Mouse (Mus musculus) hindbrain, postnatal 0 days (tissue): Measurements from ENCODE around the gene Clptm1l. TPM values are rescaled to one million over a fixed set of nuclear protein-coding genes. Genes with fewer than 3 reads are reported as not detected.

Experiments used
- ATAC-seq: fragments of 200-750 bp; cut with Nextera tagmentation; 2 replicates; pipeline ENCODE4 v1.8.0; 2017; ENCODE audit warnings: mild to moderate bottlenecking, moderate TSS enrichment, moderate library complexity
- DNase-seq: peaks from one replicate; pipeline ENCODE4 v3.0.0-alpha.2; 2015; ENCODE audit warnings: low spot score
- H3K27ac ChIP-seq: fragments of 300-500 bp; sonication (generic); 2 replicates; pipeline ENCODE4 v1.5.1; 2014; ENCODE audit warnings: mild to moderate bottlenecking
- H3K27me3 ChIP-seq: fragments of 300-500 bp; sonication (generic); 2 replicates; pipeline ENCODE4 v1.6.1; 2014; ENCODE audit warnings: low read length, mixed read lengths; ENCODE audit not compliant: insufficient read depth
- H3K36me3 ChIP-seq: fragments of 300-500 bp; sonication (generic); 2 replicates; pipeline ENCODE4 v1.6.1; 2014; ENCODE audit warnings: low read length, mixed read lengths; ENCODE audit not compliant: insufficient read depth
- H3K4me1 ChIP-seq: fragments of 300-500 bp; sonication (generic); 2 replicates; pipeline ENCODE4 v1.6.1; 2014; ENCODE audit warnings: antibody characterized with exemption, low read length, mixed read lengths; ENCODE audit not compliant: insufficient read depth
- H3K4me2 ChIP-seq: fragments of 300-500 bp; sonication (generic); 2 replicates; pipeline ENCODE4 v1.6.1; 2014; ENCODE audit warnings: low read depth, mild to moderate bottlenecking, low read length, moderate library complexity, mixed read lengths
- H3K4me3 ChIP-seq: fragments of 300-500 bp; sonication (generic); 2 replicates; pipeline ENCODE4 v1.5.1; 2014; ENCODE audit warnings: low read length
- H3K9ac ChIP-seq: fragments of 300-500 bp; sonication (generic); replicated peaks from 2 replicates; pipeline ENCODE4 v1.6.1; 2014; ENCODE audit warnings: mild to moderate bottlenecking, low read length, moderate library complexity, mixed read lengths
- H3K9me3 ChIP-seq: fragments of 300-500 bp; sonication (generic); 2 replicates; pipeline ENCODE4 v1.6.1; 2016; ENCODE audit warnings: low read length, mixed read lengths
- CTCF ChIP-seq: IDR thresholded peaks from 2 replicates; pipeline ENCODE4 v1.5.1; 2016; ENCODE audit warnings: antibody characterized with exemption, control low read depth, low read depth
- WGBS: fragments of 180-500 bp; shearing (Covaris S2); extraction: QIAGEN DNeasy Blood & Tissue Kit; methylation state at CpG from one replicate; pipeline ENCODE4 v1.1.7; 2014; 5-methylcytosine and 5-hydroxymethylcytosine counted together
- polyA plus RNA-seq: library from polyadenylated mRNA; unstranded; fragments of >200 nt; fragmentation: Nextera tagmentation; extraction: Ambion mirVana; gene quantifications from 2 replicates; pipeline ENCODE4 v1.2.1, GENCODE M21; 2015
- total RNA-seq: library from RNA; depleted of rRNA; stranded (reverse); fragments of >200 nt; gene quantifications from 2 replicates; pipeline ENCODE4 v1.2.3, GENCODE M21; 2014; rRNA removed

Gene Clptm1l
- total RNA-seq (130 and 150 TPM in 2 replicates), polyA plus RNA-seq (127 and 131 TPM in 2 replicates)

GRCm38 (mm10) chr13:73603522-73604155 lies at the start of gene Clptm1l:
Clptm1l (plus strand) TSS chr13:73604006.
- H3K4me3 ChIP-seq, result peak within 1 kb of the TSS; percentile 80

GRCm38 (mm10) chr13:73564201-73564600 lies 39.6 kb upstream of the Clptm1l start:
- Histone ChIP-seq H3K4me1 (no peaks in the 10 kb centered on the region), H3K4me3 (no peak overlapping the region), H3K27me3 (no peaks in the 10 kb centered on the region), H3K36me3 (no peaks in the 10 kb centered on the region), H3K9me3 (no peaks in the 10 kb centered on the region), H3K4me2 (no peak overlapping the region), H3K27ac (no peak overlapping the region), H3K9ac (no peak overlapping the region)
- DNase-seq (no peak), ATAC-seq (no peak)
- WGBS, result 81% methylated on average over 5 of the region's 5 CpGs
- TF ChIP-seq CTCF, result no peak

More at GRCm38 (mm10) chr13:73603522-73604155, at the start of gene Clptm1l:
- Histone ChIP-seq H3K4me1 (peaks cover 16% of the 10 kb centered on the region), H3K9me3 (no peaks in the 10 kb centered on the region), H3K9ac (peak within 1 kb of the TSS; percentile 88), H3K4me2 (peak within 1 kb of the TSS; percentile 98), H3K27me3 (no peaks in the 10 kb centered on the region), H3K36me3 (peaks cover 15% of the 10 kb centered on the region), H3K27ac (peak within 1 kb of the TSS; percentile 70)
- TF ChIP-seq CTCF, result no peak
- under 1% methylated on average over 53 of the region's 53 CpGs for WGBS
- peak; percentile 98 for ATAC-seq
- DNase-seq, result peak; percentile 98

GRCm38 (mm10) chr13:73575051-73575450 lies 28.8 kb upstream of the Clptm1l start:
- Histone ChIP-seq H3K4me2 (no peak overlapping the region), H3K27ac (no peak overlapping the region), H3K9me3 (no peaks in the 10 kb centered on the region), H3K9ac (no peak overlapping the region), H3K4me3 (no peak overlapping the region), H3K27me3 (no peaks in the 10 kb centered on the region), H3K4me1 (no peaks in the 10 kb centered on the region), H3K36me3 (no peaks in the 10 kb centered on the region)
- ATAC-seq (no peak), DNase-seq (no peak)
- no peak for TF ChIP-seq CTCF

- no peak for ATAC-seq
- 75% methylated on average over 2 of the region's 2 CpGs for WGBS
- no peak for TF ChIP-seq CTCF
- DNase-seq, result no peak
- no peaks in the 10 kb centered on the region for H3K27me3 ChIP-seq
- no peak overlapping the region for H3K4me3 ChIP-seq
- no peaks in the 10 kb centered on the region for H3K36me3 ChIP-seq
- H3K4me2 ChIP-seq, result no peak overlapping the region
- H3K9ac ChIP-seq, result no peak overlapping the region
- no peaks in the 10 kb centered on the region for H3K4me1 ChIP-seq
- no peak overlapping the region for H3K27ac ChIP-seq
- no peaks in the 10 kb centered on the region for H3K9me3 ChIP-seq
Measured at GRCm38 (mm10) chr13:73577277-73577676, 26.5 kb upstream of the Clptm1l start.

- Histone ChIP-seq H3K27ac (no peak overlapping the region), H3K4me3 (no peak overlapping the region), H3K4me1 (no peaks in the 10 kb centered on the region), H3K27me3 (peaks cover 4% of the 10 kb centered on the region), H3K36me3 (no peaks in the 10 kb centered on the region), H3K9me3 (no peaks in the 10 kb centered on the region), H3K9ac (no peak overlapping the region), H3K4me2 (no peak overlapping the region)
- ATAC-seq, result no peak
- no peak for TF ChIP-seq CTCF
- 82% methylated on average over 3 of the region's 3 CpGs for WGBS
- DNase-seq, result no peak
Measured at GRCm38 (mm10) chr13:73591488-73591887, 12.3 kb upstream of the Clptm1l start.

- DNase-seq (no peak), ATAC-seq (no peak)
- Histone ChIP-seq H3K4me3 (no peak overlapping the region), H3K36me3 (no peaks in the 10 kb centered on the region), H3K4me1 (no peaks in the 10 kb centered on the region), H3K27me3 (peaks cover 4% of the 10 kb centered on the region), H3K9me3 (no peaks in the 10 kb centered on the region), H3K4me2 (no peak overlapping the region), H3K9ac (no peak overlapping the region), H3K27ac (no peak overlapping the region)
- no peak for TF ChIP-seq CTCF
- 36% methylated on average over 2 of the region's 2 CpGs for WGBS
Measured at GRCm38 (mm10) chr13:73592546-73592945, 11.3 kb upstream of the Clptm1l start.

GRCm38 (mm10) chr13:73596276-73596675 lies 7.5 kb upstream of the Clptm1l start:
- no peaks in the 10 kb centered on the region for H3K4me1 ChIP-seq
- H3K9ac ChIP-seq, result no peak overlapping the region
- no peak overlapping the region for H3K4me3 ChIP-seq
- no peaks in the 10 kb centered on the region for H3K9me3 ChIP-seq
- H3K4me2 ChIP-seq, result no peak overlapping the region
- no peak for TF ChIP-seq CTCF
- ATAC-seq, result no peak
- peaks cover 4% of the 10 kb centered on the region; the same call in 1 of the 2 replicates for H3K27me3 ChIP-seq
- no peak for DNase-seq
- 80% methylated on average over 4 of the region's 4 CpGs for WGBS
- H3K36me3 ChIP-seq, result no peaks in the 10 kb centered on the region
- H3K27ac ChIP-seq, result no peak overlapping the region
